Mouse (Mus musculus) intestine, embryonic 16.5 days (tissue): ENCODE data around the gene Inpp5d. TPM values are rescaled to one million over a fixed set of nuclear protein-coding genes. Genes with fewer than 3 reads are reported as not detected.

Source experiments
- ATAC-seq: fragments of 200-750 bp; cut with Nextera tagmentation; 2 replicates; pipeline ENCODE4 v1.8.0; 2017; ENCODE audit warnings: moderate TSS enrichment, moderate library complexity
- H3K27ac ChIP-seq: fragments of 300-500 bp; sonication (generic); 2 replicates; pipeline ENCODE4 v1.5.1; 2014; ENCODE audit warnings: mild to moderate bottlenecking, low read length
- H3K27me3 ChIP-seq: fragments of 300-500 bp; sonication (generic); replicated peaks from 2 replicates; pipeline ENCODE4 v1.6.1; 2014; ENCODE audit warnings: low read length, control low read depth, mixed read lengths; ENCODE audit not compliant: control insufficient read depth, insufficient read depth
- H3K36me3 ChIP-seq: fragments of 300-500 bp; sonication (generic); 2 replicates; pipeline ENCODE4 v1.6.1; 2014; ENCODE audit warnings: low read length, control low read depth; ENCODE audit not compliant: control insufficient read depth, insufficient read depth
- H3K4me1 ChIP-seq: fragments of 300-500 bp; sonication (generic); 2 replicates; pipeline ENCODE4 v1.6.1; 2014; ENCODE audit warnings: low read length, control low read depth, mixed read lengths; ENCODE audit not compliant: control insufficient read depth, insufficient read depth
- H3K4me2 ChIP-seq: fragments of 300-500 bp; sonication (generic); 2 replicates; pipeline ENCODE4 v1.6.1; 2014; ENCODE audit warnings: low read depth, low read length, control low read depth
- H3K4me3 ChIP-seq: fragments of 300-500 bp; sonication (generic); 2 replicates; pipeline ENCODE4 v1.5.1; 2014; ENCODE audit warnings: mild to moderate bottlenecking, low read length
- H3K9ac ChIP-seq: fragments of 300-500 bp; sonication (generic); 2 replicates; pipeline ENCODE4 v1.6.1; 2014; ENCODE audit warnings: low read depth, low read length
- H3K9me3 ChIP-seq: fragments of 300-500 bp; sonication (generic); 2 replicates; pipeline ENCODE4 v1.6.1; 2016; ENCODE audit warnings: low read length, control low read depth; ENCODE audit not compliant: control insufficient read depth
- WGBS: fragments of 180-500 bp; shearing (Covaris S2); extraction: QIAGEN DNeasy Blood & Tissue Kit; methylation state at CpG from one replicate; pipeline ENCODE4 v1.1.7; 2014; 5-methylcytosine and 5-hydroxymethylcytosine counted together
- polyA plus RNA-seq: library from polyadenylated mRNA; unstranded; fragments of >200 nt; fragmentation: Nextera tagmentation; extraction: Ambion mirVana; gene quantifications from 2 replicates; pipeline ENCODE4 v1.2.1, GENCODE M21; 2015

The Inpp5d gene
- polyA plus RNA-seq, 1 experiment from 2014 or later, result 3.4 TPM

DNA sequence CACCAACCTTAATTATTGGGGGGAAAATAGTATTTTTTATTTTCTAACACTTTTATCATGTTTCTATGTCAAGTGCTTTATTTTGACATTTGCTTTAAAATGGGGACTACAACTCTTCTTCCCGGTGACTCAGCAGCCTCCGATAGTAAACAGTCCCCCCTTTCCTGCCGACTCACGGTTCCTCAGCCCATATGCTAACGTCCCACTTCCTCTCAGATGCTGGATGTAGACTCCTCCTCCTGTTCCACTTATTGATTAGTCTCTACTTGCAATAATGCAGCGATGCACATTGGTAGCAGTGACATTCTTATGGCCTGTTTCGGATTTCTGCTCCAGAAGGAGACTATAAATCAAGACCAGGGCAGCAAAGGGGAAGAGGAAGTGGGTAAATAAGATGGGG, 28.5 kb downstream of the Inpp5d start:
- Histone ChIP-seq H3K9ac (no peak overlapping the region), H3K27ac (no peak overlapping the region), H3K27me3 (no peaks in the 10 kb centered on the region), H3K4me1 (peaks cover 9% of the 10 kb centered on the region; the same call in 1 of the 2 replicates), H3K36me3 (no peaks in the 10 kb centered on the region), H3K4me2 (no peak overlapping the region), H3K4me3 (no peak overlapping the region), H3K9me3 (no peaks in the 10 kb centered on the region)
- ATAC-seq, result no peak
- WGBS, result 48% methylated on average over 7 of the region's 7 CpGs

DNA sequence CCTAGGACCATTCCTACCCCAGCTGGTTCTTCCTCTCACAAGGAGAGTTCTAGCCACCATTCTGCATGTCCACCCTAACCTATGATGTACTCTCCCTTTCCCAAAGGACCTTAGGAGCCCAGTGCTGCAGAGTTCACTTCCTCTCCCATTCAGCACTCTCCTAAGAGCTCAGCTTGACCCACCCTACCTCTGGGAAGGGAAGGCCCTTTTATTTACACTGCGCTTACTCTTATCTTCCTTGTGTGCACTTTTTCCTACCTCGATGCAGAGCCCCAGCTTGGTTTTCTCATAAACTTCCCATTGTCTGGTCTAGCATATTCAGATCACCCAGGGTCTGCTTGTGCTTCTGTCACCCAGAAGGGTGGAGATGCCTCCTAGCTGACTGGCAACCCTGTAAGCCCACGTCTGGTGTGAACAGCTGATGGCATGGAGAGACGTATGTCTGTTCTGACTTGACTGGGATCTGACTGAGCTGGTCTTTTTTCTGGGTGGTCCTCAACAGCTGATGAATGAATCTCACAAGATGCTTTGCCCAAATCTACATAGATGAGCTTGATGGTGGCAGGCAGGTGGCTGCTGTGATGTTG, 29.2 kb downstream of the Inpp5d start:
- no peak overlapping the region for H3K4me2 ChIP-seq
- no peak overlapping the region for H3K4me3 ChIP-seq
- peaks cover 9% of the 10 kb centered on the region; the same call in 1 of the 2 replicates for H3K4me1 ChIP-seq
- H3K27me3 ChIP-seq, result no peaks in the 10 kb centered on the region
- no peaks in the 10 kb centered on the region for H3K36me3 ChIP-seq
- H3K27ac ChIP-seq, result no peak overlapping the region
- no peak overlapping the region for H3K9ac ChIP-seq
- 53% methylated on average over 4 of the region's 4 CpGs for WGBS
- no peaks in the 10 kb centered on the region for H3K9me3 ChIP-seq
- ATAC-seq, result peak; percentile 62; the same call in 1 of the 2 replicates

DNA sequence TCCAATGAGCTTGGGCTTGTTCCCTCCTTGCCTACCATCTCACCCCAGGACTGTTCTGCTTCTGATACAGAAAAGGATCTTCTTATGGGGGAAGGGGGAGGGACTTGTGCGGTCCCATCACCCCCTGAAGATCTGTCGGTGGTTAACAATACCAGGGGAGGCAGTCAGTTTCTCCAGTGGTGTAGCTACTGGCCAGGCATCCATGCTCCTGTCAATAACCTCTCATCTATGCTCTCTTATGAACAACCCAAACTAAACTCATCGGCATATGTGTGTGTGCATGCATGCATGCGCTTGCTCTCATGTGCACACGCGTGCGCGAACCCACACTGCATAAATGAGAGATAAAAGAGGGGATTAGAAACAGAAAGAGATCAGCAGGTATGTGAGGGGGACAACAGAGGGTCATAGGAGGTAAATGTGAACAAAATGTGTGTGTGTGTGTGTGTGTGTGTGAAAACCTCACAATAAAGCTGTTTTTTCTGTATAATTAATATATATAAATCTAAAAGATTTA, 29.9 kb downstream of the Inpp5d start:
- Histone ChIP-seq H3K4me3 (no peak overlapping the region), H3K27me3 (no peaks in the 10 kb centered on the region), H3K4me2 (no peak overlapping the region), H3K9ac (no peak overlapping the region), H3K4me1 (peaks cover 9% of the 10 kb centered on the region; the same call in 1 of the 2 replicates), H3K27ac (no peak overlapping the region), H3K36me3 (no peaks in the 10 kb centered on the region), H3K9me3 (no peaks in the 10 kb centered on the region)
- WGBS, result 86% methylated on average over 8 of the region's 8 CpGs
- no peak for ATAC-seq

DNA sequence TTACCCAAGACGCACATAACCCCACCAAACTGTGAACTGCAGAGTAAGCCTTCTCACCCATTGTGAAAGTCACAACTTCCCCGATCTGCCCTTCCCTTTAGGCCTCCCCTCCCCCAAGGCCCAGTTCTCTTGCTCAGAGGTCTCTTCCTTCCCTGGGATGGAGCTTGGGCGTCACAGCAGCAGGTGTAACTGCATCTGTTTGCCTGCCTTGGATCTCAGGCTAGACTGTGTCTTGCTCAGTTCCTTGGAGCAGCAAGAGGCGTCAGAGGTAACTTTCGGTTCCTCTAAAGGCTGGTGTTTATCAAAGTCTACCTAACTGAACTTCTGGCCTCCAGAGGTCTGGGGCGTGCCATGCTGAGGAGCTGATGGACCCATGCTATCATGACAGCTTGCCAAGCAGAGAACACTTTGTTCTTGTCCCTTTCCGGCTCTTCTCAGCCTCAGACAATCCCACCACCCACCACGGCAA, 30.5 kb downstream of the Inpp5d start:
- Histone ChIP-seq H3K36me3 (no peaks in the 10 kb centered on the region), H3K27me3 (no peaks in the 10 kb centered on the region), H3K9me3 (no peaks in the 10 kb centered on the region), H3K9ac (no peak overlapping the region), H3K27ac (no peak overlapping the region), H3K4me3 (no peak overlapping the region), H3K4me1 (peaks cover 9% of the 10 kb centered on the region; the same call in 1 of the 2 replicates), H3K4me2 (no peak overlapping the region)
- peak; percentile 48; the same call in 1 of the 2 replicates for ATAC-seq
- 71% methylated on average over 8 of the region's 8 CpGs for WGBS

DNA sequence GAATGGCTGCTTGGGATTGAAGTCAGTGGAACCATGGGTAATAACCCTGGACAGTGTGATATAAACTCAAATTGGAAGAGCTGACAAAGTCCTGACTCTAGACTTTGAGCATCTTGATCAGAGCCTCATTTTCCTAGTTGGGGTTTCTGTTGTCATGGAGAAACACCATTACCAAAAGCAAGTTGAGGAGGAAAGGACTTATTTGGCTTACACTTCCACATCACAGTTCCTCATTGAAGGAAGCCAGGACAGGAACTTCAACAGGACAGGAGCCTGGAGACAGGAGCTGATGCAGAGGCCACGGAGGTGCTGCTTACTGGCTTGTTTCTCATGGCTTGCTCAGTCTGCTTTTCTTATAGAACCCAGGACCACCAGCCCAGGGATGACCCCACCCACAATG, 31.3 kb downstream of the Inpp5d start:
- Histone ChIP-seq H3K4me1 (peaks cover 9% of the 10 kb centered on the region; the same call in 1 of the 2 replicates), H3K27ac (no peak overlapping the region), H3K9ac (no peak overlapping the region), H3K27me3 (no peaks in the 10 kb centered on the region), H3K4me2 (no peak overlapping the region), H3K9me3 (no peaks in the 10 kb centered on the region), H3K36me3 (no peaks in the 10 kb centered on the region), H3K4me3 (no peak overlapping the region)
- WGBS, result 88% methylated on average over 1 of the region's 1 CpGs
- no peak for ATAC-seq

DNA sequence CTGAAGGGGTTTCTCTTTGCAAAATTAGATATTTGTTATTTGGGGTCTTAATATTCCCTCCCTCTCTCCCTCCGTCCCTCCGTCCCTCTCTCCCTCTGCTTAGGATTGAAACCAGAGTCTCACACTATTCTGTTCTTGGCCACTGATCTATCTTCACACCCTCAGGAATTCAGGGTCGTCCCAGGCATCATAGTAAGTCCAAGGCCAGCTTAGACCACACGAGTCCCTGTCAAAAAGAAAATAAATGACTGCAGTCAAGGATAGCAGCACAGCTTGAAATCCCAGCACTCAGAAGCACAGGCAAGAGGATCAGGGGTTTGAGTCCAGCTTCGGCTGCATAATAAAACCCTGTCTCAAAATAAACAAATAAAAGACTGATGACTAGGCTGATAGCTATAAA, 35.0 kb downstream of the Inpp5d start:
- no peak for ATAC-seq
- H3K9ac ChIP-seq, result no peak overlapping the region
- H3K27ac ChIP-seq, result no peak overlapping the region
- no peaks in the 10 kb centered on the region for H3K4me1 ChIP-seq
- H3K9me3 ChIP-seq, result no peaks in the 10 kb centered on the region
- no peak overlapping the region for H3K4me2 ChIP-seq
- H3K27me3 ChIP-seq, result no peaks in the 10 kb centered on the region
- 49% methylated on average over 5 of the region's 5 CpGs for WGBS
- H3K36me3 ChIP-seq, result no peaks in the 10 kb centered on the region
- no peak overlapping the region for H3K4me3 ChIP-seq

DNA sequence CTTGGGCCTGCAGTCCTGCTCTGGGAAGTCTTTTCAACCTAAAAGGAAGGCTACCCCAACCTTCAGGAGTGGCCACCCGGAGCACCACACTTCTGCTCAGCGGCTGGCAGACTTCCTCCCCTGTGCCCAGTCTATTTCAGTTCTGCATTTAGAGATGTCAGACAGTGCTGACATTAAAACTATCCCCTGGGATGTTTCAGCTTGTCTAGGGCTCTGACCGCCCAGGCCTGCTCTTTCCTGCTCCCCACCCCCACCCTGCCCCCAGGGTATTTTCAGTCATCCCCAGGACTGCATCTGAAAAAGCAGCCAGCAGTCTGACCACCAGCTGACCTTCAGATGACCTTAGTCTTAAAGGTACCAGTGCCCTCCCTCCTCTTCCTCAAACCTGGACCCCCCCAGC, 38.0 kb downstream of the Inpp5d start:
- Histone ChIP-seq H3K4me2 (no peak overlapping the region), H3K36me3 (no peaks in the 10 kb centered on the region), H3K27ac (no peak overlapping the region), H3K9ac (no peak overlapping the region), H3K27me3 (no peaks in the 10 kb centered on the region), H3K4me1 (no peaks in the 10 kb centered on the region), H3K9me3 (no peaks in the 10 kb centered on the region), H3K4me3 (no peak overlapping the region)
- ATAC-seq, result no peak
- 68% methylated on average over 3 of the region's 3 CpGs for WGBS

DNA sequence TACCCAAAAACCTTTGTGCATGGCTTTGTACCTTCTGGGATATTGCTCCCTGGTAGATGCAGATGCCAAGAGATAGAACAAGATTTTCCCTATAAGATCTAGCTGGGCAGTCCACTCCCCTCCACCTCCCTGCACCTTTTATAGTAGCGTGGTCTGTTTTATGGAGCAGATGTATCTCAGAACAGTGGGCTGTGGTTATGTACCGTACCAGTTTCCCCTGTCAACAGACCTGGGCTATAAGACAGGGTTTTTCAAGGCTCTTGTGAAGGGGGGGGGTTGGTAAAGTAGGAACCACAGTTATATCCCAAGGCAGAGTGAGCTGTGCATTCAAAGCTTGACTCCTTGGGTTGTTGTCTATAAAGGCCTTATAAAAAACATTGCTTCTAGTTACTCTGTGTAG, 38.4 kb downstream of the Inpp5d start:
- Histone ChIP-seq H3K9ac (no peak overlapping the region), H3K9me3 (no peaks in the 10 kb centered on the region), H3K27me3 (no peaks in the 10 kb centered on the region), H3K4me1 (no peaks in the 10 kb centered on the region), H3K36me3 (no peaks in the 10 kb centered on the region), H3K27ac (no peak overlapping the region), H3K4me2 (no peak overlapping the region), H3K4me3 (no peak overlapping the region)
- ATAC-seq, result no peak
- 78% methylated on average over 2 of the region's 2 CpGs for WGBS

DNA sequence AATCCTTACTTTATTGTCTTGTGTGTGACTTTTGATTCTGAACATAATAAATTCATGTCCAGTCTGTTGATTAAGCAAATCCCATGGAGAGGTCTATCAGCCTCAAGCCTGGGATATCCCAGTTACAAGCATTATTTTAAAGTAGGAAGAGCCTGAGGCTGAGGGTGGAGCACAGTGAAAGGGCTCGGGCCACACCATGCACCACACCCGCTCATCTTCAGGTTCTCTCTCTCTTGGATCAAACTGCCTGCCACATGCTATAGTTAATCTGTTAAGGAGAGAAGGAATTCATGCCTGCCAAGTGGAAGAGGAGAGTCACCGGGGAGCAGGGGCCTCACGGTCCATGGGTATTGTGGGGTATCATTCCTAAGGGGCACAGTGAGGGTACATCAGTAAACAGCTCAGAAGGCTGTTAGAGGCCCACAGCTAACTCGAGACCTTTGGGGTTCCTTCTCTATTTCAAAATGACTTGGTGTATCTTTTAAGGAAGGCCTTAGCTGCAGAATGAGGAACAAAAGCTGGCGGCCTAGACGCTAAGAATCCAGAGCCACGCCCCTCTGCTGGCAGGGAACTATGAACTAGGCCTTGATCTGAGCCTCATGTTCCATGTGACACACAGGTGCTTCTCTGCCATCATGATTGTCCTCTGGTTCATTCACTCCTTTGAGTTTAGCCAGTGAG, 39.0 kb downstream of the Inpp5d start:
- no peak overlapping the region for H3K27ac ChIP-seq
- peak; percentile 69 for ATAC-seq
- WGBS, result 72% methylated on average over 8 of the region's 8 CpGs
- no peaks in the 10 kb centered on the region for H3K27me3 ChIP-seq
- no peaks in the 10 kb centered on the region for H3K4me1 ChIP-seq
- H3K4me3 ChIP-seq, result no peak overlapping the region
- H3K9me3 ChIP-seq, result 0 out of 2 replicates have a peak, but pooled peaks cover 3% of the 10 kb centered on the region
- H3K9ac ChIP-seq, result no peak overlapping the region
- H3K4me2 ChIP-seq, result no peak overlapping the region
- H3K36me3 ChIP-seq, result no peaks in the 10 kb centered on the region
